Mouse (Mus musculus): ENCODE results near the gene Slc48a1. TPM values are rescaled to one million over a fixed set of nuclear protein-coding genes. Genes with fewer than 3 reads are reported as not detected.

The Slc48a1 gene
- polyA plus RNA-seq, 1 experiment from 2014 or later, result 41.6 TPM

- no peak for ATAC-seq (ENCODE audit: low FRiP score)
- H3K27ac ChIP-seq, result no peak overlapping the region
- peaks cover 3% of the 10 kb centered on the region; the same call in 1 of the 2 replicates for H3K36me3 ChIP-seq
- no peaks in the 10 kb centered on the region for H3K9me3 ChIP-seq (replicated peaks)
- peaks cover 19% of the 10 kb centered on the region for H3K27me3 ChIP-seq
- H3K9ac ChIP-seq, result no peak overlapping the region
- H3K4me1 ChIP-seq, result peaks cover 18% of the 10 kb centered on the region
- H3K4me3 ChIP-seq, result no peak overlapping the region
- 81% methylated on average over 9 of the region's 9 CpGs for whole genome bisulfite sequencing
- H3K4me2 ChIP-seq (replicated peaks), result no peak overlapping the region
Measured at GRCm38 (mm10) chr15:97785731-97786411, 7.6 kb downstream of the Slc48a1 start.

DNA sequence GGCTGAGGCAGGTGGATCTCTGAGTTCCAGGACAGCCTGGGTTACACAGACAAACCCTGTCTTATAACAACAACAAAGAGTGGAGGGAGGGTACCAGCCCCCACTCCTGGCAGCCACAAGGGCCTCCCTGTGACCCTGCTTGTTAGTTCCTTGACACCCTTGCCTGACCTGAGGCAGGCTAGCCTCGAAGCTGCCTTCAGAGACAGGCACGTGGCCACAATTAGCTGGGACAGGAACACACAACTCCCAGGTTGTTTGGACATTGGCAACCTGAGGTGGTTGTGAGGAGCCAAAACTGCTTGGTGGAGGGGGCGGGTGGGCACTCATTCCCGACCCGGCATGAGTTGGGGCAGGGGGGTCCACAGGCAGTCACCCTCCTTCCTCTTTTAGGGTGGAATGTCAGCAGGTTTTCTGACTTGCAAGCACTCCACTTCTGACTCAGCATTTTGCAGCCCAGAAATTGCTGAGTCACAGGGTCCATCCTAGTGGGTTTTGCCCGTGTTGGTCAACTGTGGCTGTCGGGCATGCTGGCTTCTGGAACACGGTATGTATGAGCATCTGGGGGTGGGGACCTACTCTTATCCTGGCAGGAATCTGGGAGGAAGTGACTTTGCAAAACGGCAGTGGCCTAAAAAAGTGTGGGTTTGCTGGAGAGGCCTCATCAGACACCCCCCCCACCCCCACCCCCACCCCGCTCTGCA, 8.2 kb downstream of the Slc48a1 start:
- Histone ChIP-seq H3K27ac (no peak overlapping the region), H3K27me3 (peaks cover 17% of the 10 kb centered on the region), H3K4me2 (replicated peaks) (no peak overlapping the region), H3K36me3 (peaks cover 10% of the 10 kb centered on the region), H3K4me3 (no peak overlapping the region), H3K4me1 (peaks cover 18% of the 10 kb centered on the region), H3K9ac (no peak overlapping the region), H3K9me3 (replicated peaks) (no peaks in the 10 kb centered on the region)
- 80% methylated on average over 10 of the region's 10 CpGs for WGBS
- ATAC-seq (ENCODE audit: low FRiP score), result no peak

GRCm38 (mm10) chr15:97787148-97787798, 9.0 kb downstream of the Slc48a1 start:
- no peaks in the 10 kb centered on the region for H3K9me3 ChIP-seq (replicated peaks)
- peaks cover 14% of the 10 kb centered on the region for H3K27me3 ChIP-seq
- H3K4me3 ChIP-seq, result no peak overlapping the region
- H3K4me1 ChIP-seq, result peaks cover 14% of the 10 kb centered on the region
- H3K4me2 ChIP-seq (replicated peaks), result no peak overlapping the region
- ATAC-seq (ENCODE audit: low FRiP score), result no peak
- H3K9ac ChIP-seq, result no peak overlapping the region
- H3K36me3 ChIP-seq, result peaks cover 16% of the 10 kb centered on the region
- no peak overlapping the region for H3K27ac ChIP-seq
- 84% methylated on average over 7 of the region's 7 CpGs for WGBS

- no peak for ATAC-seq (ENCODE audit: low FRiP score)
- WGBS, result 70% methylated on average over 19 of the region's 19 CpGs
- Histone ChIP-seq H3K27ac (no peak overlapping the region), H3K4me2 (replicated peaks) (no peak overlapping the region), H3K36me3 (peaks cover 24% of the 10 kb centered on the region), H3K4me1 (peaks cover 7% of the 10 kb centered on the region), H3K9ac (no peak overlapping the region), H3K4me3 (no peak overlapping the region), H3K27me3 (peaks cover 6% of the 10 kb centered on the region; the same call in 1 of the 2 replicates), H3K9me3 (replicated peaks) (no peaks in the 10 kb centered on the region)
Measured at GRCm38 (mm10) chr15:97787799-97788667, 9.7 kb downstream of the Slc48a1 start.

- Histone ChIP-seq H3K27me3 (0 out of 2 replicates have a peak, but pooled peaks cover 3% of the 10 kb centered on the region), H3K9ac (no peak overlapping the region), H3K4me2 (replicated peaks) (no peak overlapping the region), H3K27ac (0 out of 2 replicates have a peak overlapping the region, but pooled peaks have one; percentile 26), H3K4me1 (peaks cover 7% of the 10 kb centered on the region), H3K36me3 (peaks cover 32% of the 10 kb centered on the region), H3K9me3 (replicated peaks) (no peaks in the 10 kb centered on the region), H3K4me3 (no peak overlapping the region)
- 70% methylated on average over 6 of the region's 6 CpGs for WGBS
- no peak for ATAC-seq (ENCODE audit: low FRiP score)
Measured at GRCm38 (mm10) chr15:97788821-97789220, 10.5 kb downstream of the Slc48a1 start.

- Histone ChIP-seq H3K36me3 (peaks cover 43% of the 10 kb centered on the region), H3K27ac (no peak overlapping the region), H3K27me3 (no peaks in the 10 kb centered on the region), H3K9ac (no peak overlapping the region), H3K4me2 (replicated peaks) (no peak overlapping the region), H3K9me3 (replicated peaks) (no peaks in the 10 kb centered on the region), H3K4me1 (peaks cover 4% of the 10 kb centered on the region), H3K4me3 (no peak overlapping the region)
- ATAC-seq (ENCODE audit: low FRiP score), result no peak
- WGBS, result 59% methylated on average over 20 of the region's 20 CpGs
Measured at GRCm38 (mm10) chr15:97789761-97790505, 11.6 kb downstream of the Slc48a1 start.

- no peak for ATAC-seq (ENCODE audit: low FRiP score)
- H3K9ac ChIP-seq, result no peak overlapping the region
- WGBS, result 92% methylated on average over 11 of the region's 11 CpGs
- no peak overlapping the region for H3K4me3 ChIP-seq
- H3K4me2 ChIP-seq (replicated peaks), result no peak overlapping the region
- peaks cover 56% of the 10 kb centered on the region for H3K36me3 ChIP-seq
- 0 out of 2 replicates have a peak, but pooled peaks cover 3% of the 10 kb centered on the region for H3K4me1 ChIP-seq
- H3K9me3 ChIP-seq (replicated peaks), result no peaks in the 10 kb centered on the region
- H3K27ac ChIP-seq, result no peak overlapping the region
- no peaks in the 10 kb centered on the region for H3K27me3 ChIP-seq
Measured at GRCm38 (mm10) chr15:97791126-97791700, 12.9 kb downstream of the Slc48a1 start.

DNA sequence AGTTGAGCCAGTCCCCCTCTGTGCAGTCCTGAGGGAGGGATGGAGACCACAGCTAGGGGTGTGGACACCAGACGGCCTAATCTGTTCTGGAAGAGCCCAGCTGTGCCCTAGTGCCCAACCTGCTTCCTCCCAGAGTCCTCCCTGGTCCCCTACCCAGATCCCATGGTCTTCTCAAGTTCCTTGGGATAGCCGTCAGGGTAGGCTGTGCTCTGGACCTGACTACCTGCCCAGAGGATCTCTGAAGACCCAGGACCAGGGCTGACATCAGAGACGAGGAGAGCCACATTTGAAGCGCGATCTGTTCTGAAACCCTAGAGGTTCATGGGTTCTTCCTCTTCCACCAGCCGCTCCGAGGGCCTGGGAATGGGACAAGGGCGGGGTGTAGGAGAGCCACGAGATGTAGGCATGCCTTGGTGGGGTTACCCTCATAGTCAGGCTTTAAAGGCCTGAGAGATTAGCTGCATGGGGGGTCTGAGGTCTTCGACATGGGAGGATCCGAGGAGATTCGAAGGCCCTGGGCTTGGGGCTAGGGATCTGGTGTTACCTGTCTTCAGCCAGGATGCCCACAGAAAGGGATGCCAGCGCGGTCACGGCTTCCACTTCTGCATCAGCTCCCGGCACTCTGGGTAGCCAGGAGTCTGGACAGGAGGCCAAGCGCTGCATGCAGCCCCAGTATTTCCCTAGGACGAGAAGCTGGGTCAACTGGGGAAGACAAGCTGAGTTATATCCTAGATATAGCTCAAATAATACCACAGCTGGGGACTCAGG, 15.2 kb downstream of the Slc48a1 start:
- WGBS, result 91% methylated on average over 18 of the region's 18 CpGs
- no peak overlapping the region for H3K27ac ChIP-seq
- no peak overlapping the region for H3K4me3 ChIP-seq
- no peak overlapping the region for H3K9ac ChIP-seq
- no peaks in the 10 kb centered on the region for H3K27me3 ChIP-seq
- no peak for ATAC-seq (ENCODE audit: low FRiP score)
- no peak overlapping the region for H3K4me2 ChIP-seq (replicated peaks)
- H3K36me3 ChIP-seq, result peaks cover 73% of the 10 kb centered on the region
- H3K4me1 ChIP-seq, result peaks cover 11% of the 10 kb centered on the region
- H3K9me3 ChIP-seq (replicated peaks), result no peaks in the 10 kb centered on the region

DNA sequence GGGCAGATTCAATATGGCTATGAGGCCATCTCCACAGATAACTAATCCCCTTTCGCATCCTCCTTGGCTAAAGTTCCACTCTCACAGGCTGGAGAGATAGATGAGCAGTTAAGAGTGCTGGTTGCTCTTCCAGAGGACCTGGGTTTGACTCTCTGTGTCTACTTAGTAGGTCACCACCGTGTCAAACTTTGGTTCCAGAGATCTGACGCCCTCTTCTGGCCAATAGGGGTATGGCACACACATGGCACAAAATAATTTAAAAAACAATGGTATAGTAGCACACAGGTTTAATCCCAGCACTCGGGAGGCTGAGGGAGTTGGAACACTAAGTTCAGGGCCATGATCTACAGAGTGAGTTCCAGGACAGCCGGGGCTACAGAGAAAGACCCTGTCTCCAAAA, 15.9 kb downstream of the Slc48a1 start:
- H3K4me1 ChIP-seq, result peaks cover 12% of the 10 kb centered on the region
- H3K36me3 ChIP-seq, result peaks cover 77% of the 10 kb centered on the region
- ATAC-seq (ENCODE audit: low FRiP score), result no peak
- no peaks in the 10 kb centered on the region for H3K9me3 ChIP-seq (replicated peaks)
- no peak overlapping the region for H3K4me3 ChIP-seq
- H3K9ac ChIP-seq, result no peak overlapping the region
- 73% methylated on average over 5 of the region's 5 CpGs for WGBS
- H3K27ac ChIP-seq, result no peak overlapping the region
- H3K27me3 ChIP-seq, result no peaks in the 10 kb centered on the region
- H3K4me2 ChIP-seq (replicated peaks), result no peak overlapping the region

- WGBS, result 94% methylated on average over 10 of the region's 10 CpGs
- no peaks in the 10 kb centered on the region for H3K9me3 ChIP-seq (replicated peaks)
- H3K36me3 ChIP-seq, result peaks cover 89% of the 10 kb centered on the region
Measured at GRCm38 (mm10) chr15:97795559-97796235, 17.4 kb downstream of the Slc48a1 start.

More at GRCm38 (mm10) chr15:97795559-97796235, 17.4 kb downstream of the Slc48a1 start:
- peaks cover 17% of the 10 kb centered on the region for H3K4me1 ChIP-seq
- no peak overlapping the region for H3K4me3 ChIP-seq
- no peaks in the 10 kb centered on the region for H3K27me3 ChIP-seq
- no peak overlapping the region for H3K27ac ChIP-seq
- ATAC-seq (ENCODE audit: low FRiP score), result no peak
- no peak overlapping the region for H3K4me2 ChIP-seq (replicated peaks)
- no peak overlapping the region for H3K9ac ChIP-seq

Measured in hindbrain, embryonic 12.5 days (tissue).